Mouse (Mus musculus) liver, embryonic 12.5 days (tissue): ENCODE data around the gene Gpr61. TPM values are rescaled to one million over a fixed set of nuclear protein-coding genes. Genes with fewer than 3 reads are reported as not detected.

Experiments used
- ATAC-seq: fragments of 200-750 bp; cut with Nextera tagmentation; 2 replicates; pipeline ENCODE4 v1.8.0; 2017; ENCODE audit warnings: moderate number of reproducible peaks, mild to moderate bottlenecking, moderate library complexity
- H3K27ac ChIP-seq: fragments of 300-500 bp; sonication (generic); 2 replicates; pipeline ENCODE4 v1.5.1; 2016; ENCODE audit warnings: mild to moderate bottlenecking
- H3K27me3 ChIP-seq: fragments of 300-500 bp; sonication (generic); replicated peaks from 2 replicates; pipeline ENCODE4 v1.6.1; 2016; ENCODE audit warnings: mild to moderate bottlenecking, moderate library complexity
- H3K36me3 ChIP-seq: fragments of 300-500 bp; sonication (generic); 2 replicates; pipeline ENCODE4 v1.6.1; 2016; ENCODE audit warnings: mild to moderate bottlenecking, moderate library complexity
- H3K4me1 ChIP-seq: fragments of 300-500 bp; sonication (generic); 2 replicates; pipeline ENCODE4 v1.6.1; 2016
- H3K4me2 ChIP-seq: fragments of 300-500 bp; sonication (generic); 2 replicates; pipeline ENCODE4 v1.6.1; 2016; ENCODE audit warnings: mild to moderate bottlenecking, moderate library complexity
- H3K4me3 ChIP-seq: fragments of 300-500 bp; sonication (generic); 2 replicates; pipeline ENCODE4 v1.5.1; 2016; ENCODE audit warnings: mild to moderate bottlenecking, moderate library complexity
- H3K9ac ChIP-seq: fragments of 300-500 bp; sonication (generic); 2 replicates; pipeline ENCODE4 v1.6.1; 2016; ENCODE audit warnings: mild to moderate bottlenecking, moderate library complexity
- H3K9me3 ChIP-seq: fragments of 300-500 bp; sonication (generic); replicated peaks from 2 replicates; pipeline ENCODE4 v1.6.1; 2016; ENCODE audit warnings: mild to moderate bottlenecking, moderate library complexity
- WGBS: fragments of 180-500 bp; shearing (Covaris S2); methylation state at CpG from one replicate; pipeline ENCODE4 v1.1.7; 2016; ENCODE audit not compliant: insufficient replicate concordance; 5-methylcytosine and 5-hydroxymethylcytosine counted together
- polyA plus RNA-seq: library from polyadenylated mRNA; unstranded; fragments of >200 nt; fragmentation: Nextera tagmentation; extraction: Ambion mirVana; gene quantifications from 2 replicates; pipeline ENCODE4 v1.2.1, GENCODE M21; 2016

Gpr61 gene
- polyA plus RNA-seq, 1 experiment from 2014 or later = 0.04 TPM

DNA sequence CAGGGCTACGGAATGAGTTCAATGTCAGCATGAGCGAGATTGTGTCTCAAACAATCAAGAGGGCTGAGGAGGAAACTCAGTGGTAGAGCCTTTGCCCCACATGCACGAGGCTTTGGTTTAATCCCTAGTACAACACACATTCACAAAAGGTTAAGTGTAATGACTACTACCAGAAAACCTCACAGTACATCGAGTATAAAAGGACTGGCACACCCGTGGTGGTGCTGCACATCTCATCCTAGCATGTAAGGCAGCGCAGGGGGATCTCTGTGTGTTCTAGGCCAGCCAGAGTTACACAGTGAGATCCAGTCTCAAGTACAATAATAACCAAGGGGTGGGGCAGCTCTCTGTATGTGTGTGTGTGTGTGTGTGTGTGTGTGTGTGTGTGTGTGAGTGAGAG is 37.2 kb downstream of the Gpr61 start:
- Histone ChIP-seq H3K4me3 (no peak overlapping the region), H3K4me1 (0 out of 2 replicates have a peak, but pooled peaks cover 7% of the 10 kb centered on the region), H3K4me2 (no peak overlapping the region), H3K27ac (no peak overlapping the region), H3K9me3 (no peaks in the 10 kb centered on the region), H3K36me3 (peaks cover 94% of the 10 kb centered on the region), H3K9ac (no peak overlapping the region), H3K27me3 (no peaks in the 10 kb centered on the region)
- ATAC-seq = no peak
- 87% methylated on average over 6 of the region's 6 CpGs for WGBS

DNA sequence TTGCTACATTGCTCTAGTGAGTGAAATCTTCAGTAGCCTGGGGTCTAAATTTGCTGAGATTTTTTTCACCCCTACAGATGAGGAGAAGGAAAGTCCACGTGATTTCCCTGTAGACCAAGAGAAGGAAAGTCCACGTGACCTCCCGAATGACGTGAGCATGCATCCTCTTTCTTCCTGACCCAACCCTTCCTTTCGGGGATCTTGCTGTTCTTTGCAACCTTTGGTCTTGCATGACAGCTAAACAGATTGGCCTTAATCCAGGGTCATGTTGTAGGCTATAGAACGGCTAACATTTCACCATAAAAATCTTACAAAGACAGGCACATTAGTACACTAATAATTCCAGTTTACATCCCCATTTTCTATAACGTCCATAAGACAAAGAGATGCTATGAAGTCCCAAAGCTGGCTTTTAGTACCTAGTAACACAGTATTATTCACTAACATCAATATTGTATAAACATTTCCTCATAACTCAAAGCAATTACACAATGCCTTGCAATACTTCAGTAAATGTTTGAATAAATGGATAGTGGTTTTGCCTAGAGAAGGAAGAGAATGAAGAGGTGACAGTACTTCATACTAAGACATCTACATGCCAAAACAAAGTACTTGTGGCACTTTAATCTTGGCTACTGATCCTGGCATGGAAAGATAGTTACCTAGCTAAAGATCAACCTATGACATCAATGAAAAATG is 40.9 kb downstream of the Gpr61 start:
- H3K27ac ChIP-seq = no peak overlapping the region
- H3K9ac ChIP-seq = no peak overlapping the region
- no peaks in the 10 kb centered on the region for H3K27me3 ChIP-seq
- WGBS = 86% methylated on average over 7 of the region's 7 CpGs
- H3K4me2 ChIP-seq = no peak overlapping the region
- H3K9me3 ChIP-seq = no peaks in the 10 kb centered on the region
- ATAC-seq = no peak
- H3K36me3 ChIP-seq = peaks cover 95% of the 10 kb centered on the region
- no peak overlapping the region for H3K4me3 ChIP-seq
- H3K4me1 ChIP-seq = 0 out of 2 replicates have a peak, but pooled peaks cover 7% of the 10 kb centered on the region

DNA sequence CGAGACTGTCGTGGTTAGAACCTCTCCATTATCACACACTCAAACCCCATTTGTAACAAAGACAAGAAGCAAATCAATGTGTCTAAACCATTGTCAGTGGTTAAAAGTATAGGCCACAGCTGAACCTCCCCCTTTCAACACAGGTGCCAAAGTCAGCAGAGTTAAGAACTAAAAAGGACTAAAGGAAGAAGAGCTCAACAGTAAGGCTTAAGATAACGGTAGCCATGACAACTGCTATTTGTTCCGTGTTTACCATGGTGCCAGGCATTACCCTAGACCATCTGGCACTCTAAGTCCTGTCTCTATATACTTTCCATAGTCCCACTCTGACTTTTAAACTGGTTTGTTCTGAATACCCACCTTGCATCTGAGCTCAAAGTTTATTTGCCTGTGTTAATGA is 42.0 kb downstream of the Gpr61 start:
- H3K36me3 ChIP-seq = peaks cover 95% of the 10 kb centered on the region
- 0 out of 2 replicates have a peak, but pooled peaks cover 7% of the 10 kb centered on the region for H3K4me1 ChIP-seq
- H3K27me3 ChIP-seq = no peaks in the 10 kb centered on the region
- H3K4me2 ChIP-seq = no peak overlapping the region
- ATAC-seq = no peak
- H3K9me3 ChIP-seq = no peaks in the 10 kb centered on the region
- no peak overlapping the region for H3K9ac ChIP-seq
- H3K27ac ChIP-seq = 0 out of 2 replicates have a peak overlapping the region, but pooled peaks have one; percentile 24
- H3K4me3 ChIP-seq = no peak overlapping the region
- WGBS = 63% methylated on average over 4 of the region's 4 CpGs

DNA sequence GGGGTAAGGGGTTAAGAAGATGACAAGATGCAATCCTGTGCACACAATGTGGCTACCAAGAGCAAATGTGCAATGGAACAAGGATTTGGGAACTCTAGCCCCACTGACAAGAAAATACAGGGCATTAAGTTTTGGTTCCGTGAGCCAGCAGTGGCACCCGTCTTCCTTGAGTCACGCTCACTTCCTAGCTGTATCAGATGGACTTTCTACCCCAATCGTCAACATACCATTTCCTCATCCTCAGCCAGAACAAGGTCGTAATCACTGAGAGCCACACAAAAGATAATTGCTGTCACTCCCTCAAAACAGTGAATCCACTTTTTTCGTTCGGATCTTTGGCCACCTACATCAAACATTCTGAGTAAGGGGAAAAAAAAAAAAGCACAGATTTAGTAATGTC is 42.4 kb downstream of the Gpr61 start:
- Histone ChIP-seq H3K9me3 (no peaks in the 10 kb centered on the region), H3K36me3 (peaks cover 94% of the 10 kb centered on the region), H3K4me3 (no peak overlapping the region), H3K27ac (no peak overlapping the region), H3K27me3 (no peaks in the 10 kb centered on the region), H3K4me1 (0 out of 2 replicates have a peak, but pooled peaks cover 7% of the 10 kb centered on the region), H3K4me2 (no peak overlapping the region), H3K9ac (no peak overlapping the region)
- no peak for ATAC-seq
- WGBS = 65% methylated on average over 7 of the region's 7 CpGs

DNA sequence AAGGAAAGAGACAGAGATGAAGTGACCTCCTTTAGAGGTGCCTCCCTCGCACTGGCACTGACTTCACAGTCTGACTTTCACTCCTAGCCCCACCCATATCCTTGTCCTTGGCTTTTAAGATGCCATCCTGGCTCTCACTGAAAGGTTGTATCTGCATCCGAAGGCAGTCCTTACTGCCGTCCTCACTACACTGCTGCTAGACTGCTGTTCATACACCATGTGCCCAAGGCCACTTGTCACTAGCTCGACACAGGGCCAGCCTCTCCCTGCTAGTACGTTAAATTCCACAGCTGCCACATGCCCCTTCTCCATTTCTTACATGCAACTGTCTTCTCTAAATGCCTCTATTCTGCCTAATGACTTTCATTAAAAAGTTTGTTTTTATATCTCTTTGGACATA is 43.4 kb downstream of the Gpr61 start:
- no peak overlapping the region for H3K4me3 ChIP-seq
- H3K9me3 ChIP-seq = no peaks in the 10 kb centered on the region
- no peaks in the 10 kb centered on the region for H3K27me3 ChIP-seq
- no peak overlapping the region for H3K27ac ChIP-seq
- no peak overlapping the region for H3K9ac ChIP-seq
- peaks cover 93% of the 10 kb centered on the region for H3K36me3 ChIP-seq
- 88% methylated on average over 5 of the region's 5 CpGs for WGBS
- no peak for ATAC-seq
- H3K4me2 ChIP-seq = no peak overlapping the region
- H3K4me1 ChIP-seq = peaks cover 14% of the 10 kb centered on the region

DNA sequence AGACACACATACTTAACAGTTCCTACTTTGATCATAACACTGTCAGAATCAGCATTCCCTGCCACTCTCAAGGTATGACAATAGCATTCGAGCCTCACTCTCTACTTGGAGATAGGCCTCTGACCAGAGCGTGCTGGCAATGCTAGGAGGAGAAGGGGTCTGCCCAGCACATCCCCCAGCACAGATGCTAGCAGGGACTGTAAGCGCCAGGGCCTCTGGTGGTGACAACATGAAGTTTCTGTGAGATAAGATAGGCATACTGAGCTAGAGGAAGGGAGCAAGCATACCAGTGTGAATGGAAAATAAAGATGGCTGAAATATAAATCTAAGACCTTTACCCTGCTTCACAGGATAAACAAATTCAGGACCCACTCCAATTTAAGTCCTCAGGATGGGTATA is 49.4 kb downstream of the Gpr61 start:
- H3K9ac ChIP-seq = peak overlapping the region; percentile 40; the same call in 1 of the 2 replicates
- no peaks in the 10 kb centered on the region for H3K9me3 ChIP-seq
- peak; percentile 95 for ATAC-seq
- H3K4me3 ChIP-seq = no peak overlapping the region
- H3K27ac ChIP-seq = peak overlapping the region; percentile 49
- H3K36me3 ChIP-seq = peaks cover 55% of the 10 kb centered on the region
- H3K4me1 ChIP-seq = peaks cover 51% of the 10 kb centered on the region
- H3K27me3 ChIP-seq = no peaks in the 10 kb centered on the region
- peak overlapping the region; percentile 39 for H3K4me2 ChIP-seq
- WGBS = 23% methylated on average over 3 of the region's 3 CpGs

DNA sequence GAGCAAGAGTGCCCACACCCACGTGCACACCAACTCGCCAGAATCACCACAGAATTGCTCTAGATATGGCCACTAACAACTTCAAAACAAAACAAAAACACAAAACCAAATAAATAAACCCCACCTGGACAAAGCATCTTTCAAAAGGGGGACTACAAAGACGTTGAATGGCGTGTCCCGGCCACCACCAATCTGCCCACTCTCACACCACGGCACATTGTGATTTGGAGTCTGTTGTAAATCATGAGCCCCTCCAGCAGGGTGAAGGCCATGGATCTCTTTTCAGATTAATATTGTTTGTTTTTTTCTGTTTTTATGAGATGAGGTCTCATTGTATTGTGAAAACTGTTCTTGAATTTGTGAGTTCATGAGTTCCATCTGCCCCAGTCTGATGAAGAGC is 52.6 kb downstream of the Gpr61 start:
- H3K4me2 ChIP-seq = no peak overlapping the region
- H3K36me3 ChIP-seq = peaks cover 26% of the 10 kb centered on the region
- no peak overlapping the region for H3K9ac ChIP-seq
- peaks cover 83% of the 10 kb centered on the region for H3K4me1 ChIP-seq
- 87% methylated on average over 6 of the region's 6 CpGs for WGBS
- H3K4me3 ChIP-seq = no peak overlapping the region
- H3K9me3 ChIP-seq = no peaks in the 10 kb centered on the region
- H3K27me3 ChIP-seq = no peaks in the 10 kb centered on the region
- ATAC-seq = no peak
- peak overlapping the region; percentile 59; the same call in 1 of the 2 replicates for H3K27ac ChIP-seq

DNA sequence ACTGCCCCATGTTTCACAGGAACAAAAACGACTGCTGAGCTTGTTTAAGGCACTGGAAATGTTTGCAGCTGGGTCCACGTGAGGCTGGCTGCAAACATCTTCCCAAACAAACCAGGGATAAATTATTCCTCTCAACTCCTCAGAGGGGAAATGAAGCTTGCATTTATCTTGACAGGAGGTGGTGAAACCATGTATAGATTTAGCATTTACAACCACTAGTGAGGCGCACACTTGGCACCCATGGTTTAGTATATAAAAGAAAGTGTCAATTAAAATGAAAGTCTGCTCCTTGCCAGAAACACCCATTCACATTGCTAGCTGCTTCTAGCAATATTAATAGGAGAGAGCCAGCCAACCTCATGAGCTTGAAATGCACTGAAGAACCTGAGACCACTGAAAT is 53.1 kb downstream of the Gpr61 start:
- H3K36me3 ChIP-seq = peaks cover 21% of the 10 kb centered on the region
- H3K27me3 ChIP-seq = no peaks in the 10 kb centered on the region
- H3K4me1 ChIP-seq = peaks cover 82% of the 10 kb centered on the region
- H3K9me3 ChIP-seq = no peaks in the 10 kb centered on the region
- H3K27ac ChIP-seq = peak overlapping the region; percentile 59
- no peak for ATAC-seq
- no peak overlapping the region for H3K9ac ChIP-seq
- 61% methylated on average over 3 of the region's 3 CpGs for WGBS
- no peak overlapping the region for H3K4me3 ChIP-seq
- H3K4me2 ChIP-seq = no peak overlapping the region

Other genes starting within 250 kb of the Gpr61 start
- 8.1 and 8.9 TPM in 2 replicates for gene Gstm7, start 223.1 kb downstream of the Gpr61 start, polyA plus RNA-seq
- 7.1 and 7.5 TPM in 2 replicates for gene Gstm6, start 211.1 kb downstream of the Gpr61 start, polyA plus RNA-seq
- 7.9 and 10.0 TPM in 2 replicates for gene Gstm3, start 185.6 kb downstream of the Gpr61 start, polyA plus RNA-seq
- gene Gstm2, start 168.4 kb downstream of the Gpr61 start, polyA plus RNA-seq = 7.6 and 7.8 TPM in 2 replicates
- 228 and 237 TPM in 2 replicates for gene Gstm1, start 136.9 kb downstream of the Gpr61 start, polyA plus RNA-seq
- gene Gstm4, start 110.0 kb downstream of the Gpr61 start, polyA plus RNA-seq = 16.2 and 16.6 TPM in 2 replicates
- gene Ampd2, start 68.2 kb downstream of the Gpr61 start, polyA plus RNA-seq = 77.4 and 80.6 TPM in 2 replicates
- gene Gnat2, start 62.1 kb downstream of the Gpr61 start, polyA plus RNA-seq = 2.7 and 3.3 TPM in 2 replicates
- gene Gnai3, start 8.7 kb downstream of the Gpr61 start, polyA plus RNA-seq = 89.0 and 91.7 TPM in 2 replicates
- gene Amigo1, start 31.5 kb upstream of the Gpr61 start, polyA plus RNA-seq = 1.1 and 1.2 TPM in 2 replicates
- gene Cyb561d1, start 46.3 kb upstream of the Gpr61 start, polyA plus RNA-seq = 2.8 TPM in 2 replicates
- gene Atxn7l2, start 56.1 kb upstream of the Gpr61 start, polyA plus RNA-seq = 4.5 and 4.9 TPM in 2 replicates
- gene Sypl2, start 71.8 kb upstream of the Gpr61 start, polyA plus RNA-seq = 0.12 and 0.14 TPM in 2 replicates
- 213 and 222 TPM in 2 replicates for gene Psma5, start 102.0 kb upstream of the Gpr61 start, polyA plus RNA-seq
- gene Sort1, start 129.2 kb upstream of the Gpr61 start, polyA plus RNA-seq = 6.5 and 6.9 TPM in 2 replicates
- 0.19 TPM in 1 of 2 replicates, not detected in the other for gene Mybphl, start 210.0 kb upstream of the Gpr61 start, polyA plus RNA-seq
- 20.2 and 21.2 TPM in 2 replicates for gene Psrc1, start 229.0 kb upstream of the Gpr61 start, polyA plus RNA-seq